Mouse (Mus musculus) naive thymus-derived CD4-positive, alpha-beta T cell, adult 2 months (primary cell): ENCODE data around the gene Twnk.

Source experiments
- DNase-seq: peaks from one replicate; pipeline ENCODE4 v3.0.0-alpha.2; 2011; ENCODE audit warnings: low read depth

The Twnk gene

DNA sequence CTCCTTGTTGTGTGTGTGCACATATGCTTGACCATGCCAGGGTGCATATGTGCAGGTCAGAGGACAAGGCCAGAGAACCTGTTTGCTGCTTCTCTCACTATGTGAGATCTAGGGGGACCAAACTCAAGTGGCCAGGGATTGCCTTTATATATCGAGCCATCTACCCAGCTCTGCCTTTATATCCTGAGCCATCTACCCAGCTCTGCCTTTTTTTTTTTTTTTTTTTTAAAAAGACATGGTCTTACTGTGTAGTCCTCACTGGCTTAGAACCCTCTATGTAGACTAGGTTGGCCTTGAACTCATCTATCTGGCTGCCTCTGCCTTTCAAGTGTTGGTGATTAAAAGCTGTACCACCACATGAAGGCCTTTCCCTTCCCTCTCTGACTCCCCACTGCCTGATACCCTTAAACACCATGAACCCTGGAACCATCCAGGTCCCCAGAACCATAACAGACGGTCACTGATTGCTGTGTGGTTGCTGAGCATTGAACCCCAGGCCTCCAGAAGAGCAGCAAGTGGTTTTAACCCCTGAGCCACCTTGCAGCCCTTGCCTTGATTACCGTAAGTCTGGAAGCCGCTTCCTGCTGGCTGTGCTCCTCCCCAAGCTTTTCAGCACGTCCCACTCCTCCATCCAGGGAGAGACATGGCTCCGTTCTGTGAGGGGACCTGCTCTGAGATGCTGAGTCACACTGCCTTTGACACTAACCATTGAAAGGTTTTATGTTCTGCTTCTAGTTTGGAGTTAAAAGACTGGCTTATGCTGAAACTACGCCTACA is 1.5 kb upstream of the Twnk start:
- DNase-seq: no peak

- peak; percentile 96 for DNase-seq
Measured at GRCm38 (mm10) chr19:45005957-45006712, 672 bp downstream of the Twnk start, which contains the start of gene Mrpl43. TSS of gene Mrpl43 (minus strand) at chr19:45006442.

GRCm38 (mm10) chr19:45007021-45007420 is 1.6 kb downstream of the Twnk start:
- no peak for DNase-seq

DNA sequence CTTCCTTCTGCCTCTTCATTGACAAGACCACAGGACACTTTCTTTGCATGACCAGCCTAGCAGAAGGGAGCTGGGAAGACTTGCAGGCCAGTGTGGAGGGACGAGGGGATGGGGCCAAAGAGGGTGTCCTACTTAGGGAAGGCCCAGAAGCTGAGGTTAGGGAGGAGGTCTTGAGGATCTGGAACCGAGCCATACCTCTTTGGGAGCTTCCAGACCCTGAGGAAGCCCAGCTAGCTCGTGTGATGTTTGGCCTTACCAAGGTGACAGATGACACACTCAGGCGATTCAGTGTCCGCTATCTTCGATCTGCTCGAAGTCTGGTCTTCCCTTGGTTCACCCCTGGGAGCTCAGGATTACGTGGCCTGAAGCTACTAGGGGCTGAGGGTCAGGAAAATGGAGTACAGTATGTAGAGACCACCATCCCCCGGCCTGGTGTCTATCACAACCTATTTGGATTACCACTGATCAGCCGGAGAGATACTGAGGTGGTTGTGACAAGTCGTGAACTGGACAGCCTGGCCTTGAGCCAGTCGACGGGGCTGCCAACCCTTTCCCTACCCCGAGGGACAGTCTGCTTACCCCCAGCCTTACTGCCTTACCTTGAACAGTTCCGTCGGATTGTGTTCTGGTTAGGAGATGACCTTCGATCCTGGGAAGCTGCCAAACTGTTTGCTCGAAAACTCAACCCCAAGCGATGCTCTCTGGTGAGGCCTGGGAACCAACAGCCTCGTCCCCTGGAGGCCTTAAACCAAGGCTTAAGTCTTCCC is 2.1 kb downstream of the Twnk start:
- DNase-seq: no peak

DNA sequence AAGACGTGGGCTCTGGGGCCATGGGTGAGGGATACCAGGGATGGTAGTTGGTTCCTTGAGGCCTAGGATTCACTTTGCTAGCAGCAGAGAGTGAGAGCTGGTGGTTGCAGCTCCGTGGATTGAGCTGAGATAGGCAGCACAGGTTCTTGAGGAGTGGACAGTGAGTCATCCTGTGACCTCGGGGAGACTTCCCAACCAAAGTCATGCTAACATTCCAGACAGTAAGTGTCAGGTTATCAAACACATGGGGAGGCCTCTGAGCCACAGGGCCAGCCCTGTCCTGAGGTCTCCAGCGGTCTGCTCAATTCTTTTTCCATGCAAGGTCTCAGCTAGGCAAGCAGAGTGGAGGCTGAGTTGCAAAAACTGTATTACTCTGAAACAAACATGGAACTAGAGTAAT is 5.2 kb downstream of the Twnk start:
- DNase-seq: no peak

GRCm38 (mm10) chr19:45012219-45012618 is 6.8 kb downstream of the Twnk start:
- DNase-seq: no peak

DNA sequence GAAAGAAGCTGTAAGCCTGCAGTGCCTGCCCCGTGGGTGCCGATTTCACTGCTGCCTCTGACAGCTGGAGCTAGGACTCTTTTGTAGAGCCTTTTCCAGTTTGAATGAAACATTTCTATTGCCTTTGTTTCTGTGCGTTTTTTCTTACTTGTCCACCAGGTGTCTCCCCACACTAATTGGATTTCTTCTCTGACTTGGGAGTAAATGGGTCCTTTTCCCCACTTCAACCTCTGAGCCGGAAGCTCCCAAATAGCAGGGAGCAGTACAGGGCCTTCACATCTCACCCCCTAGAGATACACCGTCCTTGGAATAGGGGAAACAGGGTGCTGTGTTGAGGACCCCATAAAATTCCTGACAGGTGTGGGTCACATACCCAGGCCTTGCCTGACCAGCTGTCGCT is 7.2 kb downstream of the Twnk start:
- peak; percentile 54 for DNase-seq

GRCm38 (mm10) chr19:45013581-45014225 is 8.2 kb downstream of the Twnk start:
- DNase-seq: no peak

GRCm38 (mm10) chr19:45014335-45014971 is 9.0 kb downstream of the Twnk start, which contains the start of gene Lzts2:
TSS of gene Lzts2 (plus strand) at chr19:45014414.
- DNase-seq: peak; percentile 56

GRCm38 (mm10) chr19:45014981-45015402 is 9.5 kb downstream of the Twnk start:
- no peak for DNase-seq

DNA sequence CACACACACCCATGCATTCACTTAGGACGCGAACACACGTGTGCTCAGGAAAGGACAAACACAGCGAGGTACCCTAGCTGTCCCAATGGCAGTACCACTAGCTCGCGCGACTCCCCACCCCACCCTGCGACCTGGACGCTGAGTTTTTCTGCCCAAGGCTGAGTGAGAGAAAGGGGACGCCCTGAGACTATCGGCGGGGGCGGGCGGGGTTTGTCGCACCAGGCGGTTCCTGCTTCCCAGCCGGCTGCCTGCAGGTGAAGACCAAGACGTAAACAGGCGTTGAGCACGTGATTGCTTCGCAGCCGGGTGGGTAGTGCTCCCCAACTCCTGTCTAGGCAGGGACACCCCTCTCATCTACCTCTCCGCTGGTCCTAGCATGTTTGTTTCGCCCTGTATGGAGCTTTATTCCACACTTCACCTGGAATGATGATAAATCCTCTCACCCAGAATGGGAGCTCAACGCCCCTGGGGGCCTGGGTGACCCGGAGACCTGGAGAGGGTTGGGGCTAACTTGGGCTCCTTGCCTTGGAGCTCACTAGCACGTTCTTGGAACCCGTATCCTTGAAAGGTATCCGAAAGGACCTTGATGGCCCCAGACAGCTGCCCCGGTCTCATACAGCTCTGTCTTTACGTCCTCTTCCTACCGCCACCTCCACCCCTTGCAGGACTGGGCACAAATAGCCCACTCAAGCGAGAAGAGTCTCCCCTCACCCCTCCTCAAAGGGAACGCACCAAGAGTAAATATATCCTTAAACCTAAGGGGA is 10.2 kb downstream of the Twnk start:
- DNase-seq: peak; percentile 79

GRCm38 (mm10) chr19:45016341-45017215 is 11.1 kb downstream of the Twnk start:
- peak; percentile 51 for DNase-seq

DNA sequence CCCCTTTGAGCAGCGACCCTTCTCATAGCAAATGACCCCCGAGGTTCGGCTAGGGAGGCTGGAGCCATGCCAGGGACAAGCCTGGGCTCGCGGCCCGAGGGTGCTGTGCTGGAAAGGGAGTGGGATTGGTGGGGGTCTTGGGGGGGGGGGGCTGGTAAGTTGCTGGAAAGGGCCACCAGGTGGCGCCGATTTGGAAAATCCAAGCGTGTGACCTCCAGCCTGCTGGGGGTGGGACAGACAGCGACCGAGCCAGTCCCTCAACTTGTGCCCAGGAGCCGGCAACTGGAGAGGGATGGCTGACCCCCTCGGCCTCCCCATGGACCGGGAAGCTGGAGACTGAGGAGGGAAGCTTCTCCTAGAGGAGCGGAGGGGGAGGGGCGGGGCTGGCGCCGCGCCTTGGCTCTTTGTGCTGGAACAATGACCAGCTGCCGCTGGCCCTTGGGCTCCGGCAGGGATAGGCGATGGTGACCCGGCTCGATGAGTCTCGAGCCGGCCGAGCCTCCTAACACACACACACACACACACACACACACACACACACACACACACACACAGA is 11.8 kb downstream of the Twnk start:
- DNase-seq: peak; percentile 46

DNA sequence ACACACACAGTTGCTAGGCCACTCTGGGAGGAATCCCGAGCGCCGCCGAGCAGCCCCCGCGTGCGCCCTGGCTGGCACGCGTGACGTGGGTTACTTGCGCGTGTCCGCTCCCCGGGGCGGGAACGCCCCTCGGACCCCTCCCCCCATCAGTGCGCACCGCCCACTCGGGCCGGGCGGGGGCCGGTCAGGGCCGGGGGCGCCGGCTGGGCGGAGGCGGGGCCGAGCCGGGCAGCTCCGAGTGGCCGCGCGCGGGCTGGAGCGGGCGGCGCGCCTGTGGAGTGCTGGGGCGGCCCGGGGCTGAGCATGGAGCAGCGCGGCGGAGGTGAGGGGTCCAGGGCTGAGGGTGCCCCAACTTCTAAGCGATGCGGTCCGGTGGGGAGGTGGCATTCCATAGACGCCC is 12.4 kb downstream of the Twnk start:
- DNase-seq: peak; percentile 53

DNA sequence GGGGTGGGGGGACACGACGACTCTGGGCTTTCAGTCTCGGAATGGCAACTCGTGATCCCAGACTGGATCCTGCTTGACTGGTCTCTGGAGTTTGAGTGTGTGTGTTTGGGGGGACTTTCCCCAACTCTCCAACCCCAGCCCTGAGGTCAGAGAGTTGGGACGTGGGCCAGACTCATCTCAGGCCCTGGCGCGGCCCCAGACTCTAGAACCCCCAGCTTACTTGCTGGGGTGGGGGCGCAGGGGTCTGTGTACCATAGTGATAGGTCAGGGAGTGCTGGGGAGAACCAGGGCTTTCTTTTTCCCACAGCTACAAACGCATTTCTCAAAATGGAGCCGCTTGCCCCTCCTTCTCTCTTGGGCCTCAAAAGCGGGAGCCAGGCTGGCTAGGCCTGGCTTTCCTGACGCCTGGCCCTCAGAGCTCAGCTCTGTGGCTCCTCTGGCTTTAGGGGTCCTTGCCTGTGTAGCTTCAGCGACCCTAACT is 12.9 kb downstream of the Twnk start:
- no peak for DNase-seq

GRCm38 (mm10) chr19:45020348-45020747 is 14.9 kb downstream of the Twnk start:
- no peak for DNase-seq

- no peak for DNase-seq
Measured at GRCm38 (mm10) chr19:45021362-45021761, 15.9 kb downstream of the Twnk start.

DNA sequence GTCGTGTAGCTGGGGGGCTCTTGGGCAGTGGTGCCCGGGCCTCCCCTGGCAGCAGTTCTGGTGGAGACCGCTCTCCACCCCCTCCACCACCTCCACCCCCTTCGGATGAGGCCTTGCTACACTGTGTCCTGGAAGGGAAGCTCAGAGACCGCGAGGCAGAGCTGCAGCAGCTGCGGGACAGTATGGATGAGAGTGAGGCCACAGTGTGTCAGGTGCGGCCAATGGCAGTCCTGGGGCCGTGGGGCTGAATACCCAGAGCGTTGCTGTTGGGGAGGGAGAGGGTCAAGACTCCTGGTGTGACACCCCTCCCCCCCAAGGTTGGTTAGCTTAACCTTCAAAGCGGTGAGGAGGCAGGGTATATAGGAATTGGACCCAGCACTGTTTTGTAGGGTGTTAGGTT is 18.5 kb downstream of the Twnk start:
- no peak for DNase-seq

- DNase-seq: no peak
Measured at GRCm38 (mm10) chr19:45024775-45025174, 19.3 kb downstream of the Twnk start.
